Mouse (Mus musculus) liver, postnatal 0 days (tissue): ENCODE data around the gene Dbndd2.

Source experiments
- CTCF ChIP-seq: sonication (generic); IDR thresholded peaks from 2 replicates; pipeline ENCODE4 v1.5.1; 2016; ENCODE audit warnings: antibody characterized with exemption, low read depth
- EP300 ChIP-seq: IDR thresholded peaks from 2 replicates; pipeline ENCODE4 v1.6.1; 2016; ENCODE audit warnings: antibody characterized with exemption, low read depth, mild to moderate bottlenecking

DNA sequence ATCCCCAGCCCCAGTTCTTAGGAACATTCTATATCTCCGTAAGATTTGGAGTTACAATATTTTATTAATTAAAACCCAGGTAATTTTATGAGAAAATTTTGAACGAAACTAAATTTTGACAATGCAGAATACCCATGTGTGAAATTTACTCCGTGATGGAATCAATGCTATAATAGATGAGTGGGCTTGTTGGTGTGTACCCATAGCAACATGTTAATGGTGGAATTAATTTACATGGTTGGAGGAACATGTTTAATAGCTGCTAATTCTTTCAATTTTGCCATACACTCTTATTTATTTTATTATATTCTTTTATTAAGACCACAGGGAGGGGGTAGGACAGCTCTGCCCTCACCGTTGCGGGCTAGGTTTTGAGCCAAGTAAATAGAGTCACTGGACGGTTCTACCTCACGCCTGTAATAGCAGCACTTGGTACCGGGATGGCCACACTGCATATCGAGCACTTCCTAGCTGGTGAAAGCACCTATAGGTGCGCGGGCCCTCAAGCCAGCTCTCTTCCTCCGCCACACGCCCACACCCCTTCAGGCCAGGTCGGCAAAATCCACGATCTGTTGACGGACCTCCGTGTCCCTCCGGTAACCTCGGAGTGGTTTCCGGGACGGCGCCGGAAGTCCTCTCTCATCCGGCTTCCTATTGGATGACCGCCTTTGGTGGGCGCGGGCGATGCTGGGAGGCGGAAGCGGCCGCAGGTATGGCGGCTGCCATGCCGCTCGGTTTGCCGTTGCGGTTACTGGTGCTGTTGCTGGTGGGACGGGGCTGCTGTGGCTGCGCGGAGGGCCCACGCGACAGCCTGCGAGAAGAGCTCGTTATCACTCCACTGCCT lies 11.2 kb downstream of the Dbndd2 start, which contains the start of gene Pigt:
- TF ChIP-seq CTCF (no peak), EP300 (no peak; the same call in 1 of the 2 replicates)
